Mouse (Mus musculus) lung, postnatal 0 days (tissue): ENCODE measurements around the gene Rnh1.

Experiments
- CTCF ChIP-seq: IDR thresholded peaks from 2 replicates; pipeline ENCODE4 v1.5.1; 2016; ENCODE audit warnings: antibody characterized with exemption, mild to moderate bottlenecking
- EP300 ChIP-seq: IDR thresholded peaks from 2 replicates; pipeline ENCODE4 v1.6.1; 2016; ENCODE audit warnings: antibody characterized with exemption, mild to moderate bottlenecking, control low read depth

- TF ChIP-seq EP300 = no peak
- TF ChIP-seq CTCF = 0 out of 2 replicates have a peak, but pooled peaks have one; percentile 14
Measured at GRCm38 (mm10) chr7:141122689-141123516, 49.8 kb downstream of the Rnh1 start.
